Mouse (Mus musculus) stomach, embryonic 16.5 days (tissue): ENCODE measurements around the gene Hist1h2ad. TPM values are rescaled to one million over a fixed set of nuclear protein-coding genes. Genes with fewer than 3 reads are reported as not detected.
"Not testable (repeated sequence)": the region's sequence is repeated elsewhere in the genome, so short reads cannot be mapped to it uniquely, and the experiment has no call there.

ENCODE experiments used
- ATAC-seq: fragments of 200-750 bp; cut with Nextera tagmentation; 2 replicates; pipeline ENCODE4 v1.8.0; 2017; ENCODE audit warnings: moderate number of reproducible peaks, moderate TSS enrichment; ENCODE audit not compliant: insufficient read depth, low FRiP score
- H3K27ac ChIP-seq: fragments of 300-500 bp; sonication (generic); 2 replicates; pipeline ENCODE4 v1.5.1; 2014; ENCODE audit warnings: low read length
- H3K27me3 ChIP-seq: fragments of 300-500 bp; sonication (generic); 2 replicates; pipeline ENCODE4 v1.6.1; 2014; ENCODE audit warnings: low read length, control low read depth, mixed read lengths; ENCODE audit not compliant: control insufficient read depth, insufficient read depth
- H3K36me3 ChIP-seq: fragments of 300-500 bp; sonication (generic); 2 replicates; pipeline ENCODE4 v1.6.1; 2014; ENCODE audit warnings: low read length; ENCODE audit not compliant: control insufficient read depth, insufficient read depth
- H3K4me1 ChIP-seq: fragments of 300-500 bp; sonication (generic); 2 replicates; pipeline ENCODE4 v1.6.1; 2014; ENCODE audit warnings: low read length, control low read depth, mixed read lengths; ENCODE audit not compliant: control insufficient read depth, insufficient read depth
- H3K4me2 ChIP-seq: fragments of 300-500 bp; sonication (generic); 2 replicates; pipeline ENCODE4 v1.6.1; 2014; ENCODE audit warnings: low read depth, low read length, mixed read lengths
- H3K4me3 ChIP-seq: fragments of 300-500 bp; sonication (generic); replicated peaks from 2 replicates; pipeline ENCODE4 v1.5.1; 2014; ENCODE audit warnings: mild to moderate bottlenecking, low read length
- H3K9ac ChIP-seq: fragments of 300-500 bp; sonication (generic); 2 replicates; pipeline ENCODE4 v1.6.1; 2014; ENCODE audit warnings: low read length
- H3K9me3 ChIP-seq: fragments of 300-500 bp; sonication (generic); replicated peaks from 2 replicates; pipeline ENCODE4 v1.6.1; 2016; ENCODE audit warnings: low read length, control low read depth; ENCODE audit not compliant: control insufficient read depth
- WGBS: fragments of 180-500 bp; shearing (Covaris S2); extraction: QIAGEN DNeasy Blood & Tissue Kit; methylation state at CpG from one replicate; pipeline ENCODE4 v1.1.7; 2014; 5-methylcytosine and 5-hydroxymethylcytosine counted together
- polyA plus RNA-seq: library from polyadenylated mRNA; unstranded; fragments of >200 nt; fragmentation: Nextera tagmentation; extraction: Ambion mirVana; gene quantifications from 2 replicates; pipeline ENCODE4 v1.2.1, GENCODE M21; 2015

Hist1h2ad gene
- polyA plus RNA-seq, 1 experiment from 2014 or later = 2.5 TPM

- peak overlapping the region; percentile 97; the same call in 1 of the 2 replicates for H3K27ac ChIP-seq
- not testable (repeated sequence) for H3K9me3 ChIP-seq, H3K4me1 ChIP-seq, ATAC-seq, H3K27me3 ChIP-seq, H3K9ac ChIP-seq, H3K36me3 ChIP-seq
- WGBS = 0% methylated on average over 2 of the region's 5 CpGs
- H3K4me3 ChIP-seq = peak overlapping the region; percentile 48
- H3K4me2 ChIP-seq = peak overlapping the region; percentile 72; the same call in 1 of the 2 replicates
These were observed 12.7 kb upstream of the Hist1h2ad start for GRCm38 (mm10) chr13:23561531-23561882.

- WGBS = under 1% methylated on average over 54 of the region's 67 CpGs
- H3K4me3 ChIP-seq = peak within 1 kb of the TSS; percentile 48
- ATAC-seq = peak; percentile 93
- H3K27ac ChIP-seq = peak within 1 kb of the TSS; percentile 97
- not testable (repeated sequence) for H3K4me1 ChIP-seq, H3K36me3 ChIP-seq, H3K9me3 ChIP-seq, H3K27me3 ChIP-seq
- H3K9ac ChIP-seq = peak within 1 kb of the TSS; percentile 63
- peak within 1 kb of the TSS; percentile 72 for H3K4me2 ChIP-seq
These were observed 12.1 kb upstream of the Hist1h2ad start, which contains the start of gene Hist1h3e for GRCm38 (mm10) chr13:23561883-23562659. Gene Hist1h3e (minus strand): TSS chr13:23562369.

- Histone ChIP-seq H3K4me1 (no peaks in the 10 kb centered on the region), H3K9me3 (no peaks in the 10 kb centered on the region), H3K4me2 (peak overlapping the region; percentile 72), H3K27ac (peak overlapping the region; percentile 97), H3K9ac (peak overlapping the region; percentile 63), H3K4me3 (peak overlapping the region; percentile 48), H3K36me3 (no peaks in the 10 kb centered on the region), H3K27me3 (no peaks in the 10 kb centered on the region)
- peak; percentile 63 for ATAC-seq
- 2% methylated on average over 18 of the region's 18 CpGs for WGBS
These were observed 11.3 kb upstream of the Hist1h2ad start for GRCm38 (mm10) chr13:23562699-23563462.

GRCm38 (mm10) chr13:23564482-23564881 is 9.7 kb upstream of the Hist1h2ad start:
- Histone ChIP-seq H3K4me2 (no peak overlapping the region), H3K27me3 (no peaks in the 10 kb centered on the region), H3K9ac (no peak overlapping the region), H3K4me3 (no peak overlapping the region), H3K36me3 (no peaks in the 10 kb centered on the region), H3K4me1 (no peaks in the 10 kb centered on the region), H3K9me3 (no peaks in the 10 kb centered on the region), H3K27ac (no peak overlapping the region)
- WGBS = 73% methylated on average over 2 of the region's 2 CpGs
- no peak for ATAC-seq

- Histone ChIP-seq H3K4me2 (peak overlapping the region; percentile 54), H3K4me3 (peak overlapping the region; percentile 54), H3K4me1 (peaks cover 23% of the 10 kb centered on the region), H3K9ac (peak overlapping the region; percentile 65), H3K27ac (peak overlapping the region; percentile 95)
- H3K27me3 ChIP-seq, ATAC-seq, H3K36me3 ChIP-seq, H3K9me3 ChIP-seq: not testable (repeated sequence)
- 1% methylated on average over 25 of the region's 41 CpGs for WGBS
These were observed 3.7 kb upstream of the Hist1h2ad start for GRCm38 (mm10) chr13:23570261-23571021.

- peak within 1 kb of the TSS; percentile 75 for H3K4me2 ChIP-seq
- WGBS = under 1% methylated on average over 18 of the region's 18 CpGs
- peak within 1 kb of the TSS; percentile 70 for H3K9ac ChIP-seq
- peaks cover 23% of the 10 kb centered on the region for H3K4me1 ChIP-seq
- no peaks in the 10 kb centered on the region for H3K36me3 ChIP-seq
- H3K4me3 ChIP-seq = peak within 1 kb of the TSS; percentile 54
- peak; percentile 91 for ATAC-seq
- H3K27me3 ChIP-seq = no peaks in the 10 kb centered on the region
- peak within 1 kb of the TSS; percentile 95 for H3K27ac ChIP-seq
- H3K9me3 ChIP-seq = no peaks in the 10 kb centered on the region
These were observed 3.1 kb upstream of the Hist1h2ad start, which contains the start of the genes Hist1h2ae and Hist1h2bg for GRCm38 (mm10) chr13:23571022-23571503. Gene Hist1h2ae (minus strand): TSS chr13:23571220. Gene Hist1h2bg (plus strand): TSS chr13:23571396.

- H3K36me3 ChIP-seq, H3K27me3 ChIP-seq, H3K9me3 ChIP-seq, ATAC-seq: not testable (repeated sequence)
- peak overlapping the region; percentile 93 for H3K27ac ChIP-seq
- peak overlapping the region; percentile 54 for H3K4me3 ChIP-seq
- peaks cover 27% of the 10 kb centered on the region for H3K4me1 ChIP-seq
- H3K4me2 ChIP-seq = peak overlapping the region; percentile 75
- H3K9ac ChIP-seq = peak overlapping the region; percentile 70
- 0% methylated on average over 9 of the region's 34 CpGs for WGBS
These were observed 2.5 kb upstream of the Hist1h2ad start for GRCm38 (mm10) chr13:23571504-23572217.

- no peak for ATAC-seq
- no peaks in the 10 kb centered on the region for H3K9me3 ChIP-seq
- peak overlapping the region; percentile 54 for H3K4me3 ChIP-seq
- peak overlapping the region; percentile 75 for H3K4me2 ChIP-seq
- WGBS = 21% methylated on average over 2 of the region's 2 CpGs
- peaks cover 32% of the 10 kb centered on the region for H3K4me1 ChIP-seq
- H3K9ac ChIP-seq = peak overlapping the region; percentile 62
- H3K36me3 ChIP-seq = no peaks in the 10 kb centered on the region
- H3K27me3 ChIP-seq = no peaks in the 10 kb centered on the region
- peak overlapping the region; percentile 93 for H3K27ac ChIP-seq
These were observed 1.8 kb upstream of the Hist1h2ad start for GRCm38 (mm10) chr13:23572218-23573033.
